Mouse (Mus musculus) MEL (cell line): ENCODE results near the gene Bad.
A peak's percentile ranks its signal among the peaks of the same experiment; 100 is the strongest.

Experiments used
- BHLHE40 ChIP-seq: IDR thresholded peaks from 2 replicates; pipeline ENCODE4 v1.6.1; 2012; ENCODE audit warnings: low read depth, mild to moderate bottlenecking, inconsistent platforms, low read length, improper control_type of control experiment, borderline replicate concordance
- CHD2 ChIP-seq: IDR thresholded peaks from 2 replicates; pipeline ENCODE4 v1.6.1; 2011; ENCODE audit warnings: low read length, improper control_type of control experiment
- CTCF ChIP-seq, 3 experiments: IDR thresholded peaks in 2 of 3; conservative IDR thresholded peaks in 1 of 3; 2 replicates each; pipeline ENCODE4 v1.5.1; 2011 to 2012; ENCODE audit warnings: low read length in 3 of 3, low read depth in 2 of 3, mild to moderate bottlenecking in 2 of 3, improper control_type of control experiment in 1 of 3, inconsistent platforms in 1 of 3, mixed read lengths in 1 of 3, moderate library complexity in 1 of 3; ENCODE audit not compliant: control insufficient read depth in 1 of 3, insufficient read depth in 1 of 3, poor library complexity in 1 of 3, severe bottlenecking in 1 of 3
- EP300 ChIP-seq, 2 experiments: IDR thresholded peaks; 2 replicates each; pipeline ENCODE4 v1.6.1; 2011; ENCODE audit warnings: improper control_type of control experiment in 2 of 2, low read length in 2 of 2, low read depth in 1 of 2, mild to moderate bottlenecking in 1 of 2
- MAFK ChIP-seq: IDR thresholded peaks from 2 replicates; pipeline ENCODE4 v1.6.1; 2011; ENCODE audit warnings: low read depth, mild to moderate bottlenecking, low read length, improper control_type of control experiment, borderline replicate concordance
- MAX ChIP-seq: IDR thresholded peaks from 2 replicates; pipeline ENCODE4 v1.6.1; 2011; ENCODE audit warnings: low read length, improper control_type of control experiment
- MAZ ChIP-seq: IDR thresholded peaks from 2 replicates; pipeline ENCODE4 v1.6.1; 2012; ENCODE audit warnings: low read depth, mild to moderate bottlenecking, inconsistent platforms, low read length, improper control_type of control experiment
- POLR2A ChIP-seq, 2 experiments: IDR thresholded peaks; 2 replicates each; pipeline ENCODE4 v1.6.1; 2011 to 2012; ENCODE audit warnings: low read length in 2 of 2, mild to moderate bottlenecking in 2 of 2, control low read depth in 1 of 2, improper control_type of control experiment in 1 of 2, low read depth in 1 of 2, moderate library complexity in 1 of 2; ENCODE audit not compliant: control insufficient read depth in 1 of 2, insufficient read depth in 1 of 2, poor library complexity in 1 of 2
- POLR2AphosphoS2 ChIP-seq: IDR thresholded peaks from 2 replicates; pipeline ENCODE4 v1.6.1; 2011; ENCODE audit warnings: low read length, improper control_type of control experiment
- POLR2AphosphoS5 ChIP-seq: IDR thresholded peaks from 2 replicates; pipeline ENCODE4 v1.6.1; 2012; ENCODE audit warnings: low read depth, borderline replicate concordance, mild to moderate bottlenecking, inconsistent platforms, low read length, moderate library complexity, mixed read lengths
- TBP ChIP-seq: IDR thresholded peaks from 2 replicates; pipeline ENCODE4 v1.8.0; 2011; ENCODE audit warnings: low read depth, low read length, improper control_type of control experiment
- USF1 ChIP-seq: IDR thresholded peaks from 2 replicates; pipeline ENCODE4 v1.6.1; 2014; ENCODE audit warnings: low read depth, mild to moderate bottlenecking, inconsistent platforms, low read length, improper control_type of control experiment, moderate library complexity
- ZNF384 ChIP-seq: IDR thresholded peaks from 2 replicates; pipeline ENCODE4 v1.6.1; 2012; ENCODE audit warnings: low read depth, mild to moderate bottlenecking, inconsistent platforms, low read length, improper control_type of control experiment

DNA sequence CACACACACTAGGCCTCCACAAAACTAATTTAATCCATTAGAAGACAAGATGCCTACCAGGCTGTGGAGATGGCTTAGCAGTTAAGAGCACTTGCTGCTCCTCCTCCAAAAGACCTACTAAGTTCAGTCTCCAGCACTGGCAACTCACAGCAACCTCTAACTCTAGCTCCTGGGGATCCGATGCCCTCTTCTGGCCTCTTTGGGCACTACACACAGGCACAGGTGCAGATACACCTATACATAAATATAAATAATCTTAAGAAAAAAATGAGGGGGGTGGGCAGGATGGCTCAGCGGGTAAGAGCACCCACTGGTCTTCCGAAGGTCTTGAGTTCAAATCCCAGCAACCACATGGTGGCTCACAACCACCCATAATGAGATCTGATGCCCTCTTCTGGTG is 5.4 kb upstream of the Bad start:
- TF ChIP-seq BHLHE40, result no peak
- no peak for TF ChIP-seq MAZ
- peak; percentile 54 to 72 (median 56) for TF ChIP-seq CTCF (IDR thresholded peaks at IDR 0.05 in 2 of 3, conservative IDR thresholded peaks at IDR 0.05 in 1 of 3; ENCODE audit: control insufficient read depth in 1 of 3, insufficient read depth in 1 of 3, low read depth in 2 of 3, low read length in 3 of 3, poor library complexity in 1 of 3, severe bottlenecking in 1 of 3)
- TF ChIP-seq EP300 (IDR thresholded peaks at IDR 0.05; ENCODE audit: low read depth in 1 of 2, low read length in 2 of 2), result no peak
- TF ChIP-seq POLR2A (IDR thresholded peaks at IDR 0.05; ENCODE audit: control insufficient read depth in 1 of 2, insufficient read depth in 1 of 2, low read depth in 1 of 2, low read length in 2 of 2, poor library complexity in 1 of 2), result no peak
- no peak for TF ChIP-seq MAX
- TF ChIP-seq POLR2AphosphoS5, result no peak
- TF ChIP-seq CHD2, result no peak
- TF ChIP-seq TBP, result no peak
- TF ChIP-seq MAFK, result no peak
- TF ChIP-seq POLR2AphosphoS2, result no peak
- no peak for TF ChIP-seq ZNF384
- no peak for TF ChIP-seq USF1
